Mouse (Mus musculus) adrenal gland (tissue): ENCODE measurements around the gene C8a.

ENCODE experiments used
- intact Hi-C: fragments of 180-260 bp; cut with DNase I; formaldehyde crosslinking; loops from one replicate; pipeline ENCODE4 v1.15.1; 2025
- long read RNA-seq, 2 experiments: library from polyadenylated mRNA; unstranded; transcript quantifications; one replicate each; pipeline ENCODE4 v2.0.0; 2020; ENCODE audit warnings: borderline replicate concordance in 1 of 2; ENCODE audit not compliant: insufficient replicate concordance in 1 of 2

C8a gene
- long read RNA-seq, experiment 1, result 0 reads
- long read RNA-seq, experiment 2, result 0 reads

- intact Hi-C loops, result no loop called here
Observed at GRCm38 (mm10) chr4:104876323-104876722, at the start of gene C8a. TSS of gene C8a (minus strand) at chr4:104876398.

GRCm38 (mm10) chr4:104925383-104925782, 49.2 kb upstream of the C8a start:
- intact Hi-C loops, result no loop called here

DNA sequence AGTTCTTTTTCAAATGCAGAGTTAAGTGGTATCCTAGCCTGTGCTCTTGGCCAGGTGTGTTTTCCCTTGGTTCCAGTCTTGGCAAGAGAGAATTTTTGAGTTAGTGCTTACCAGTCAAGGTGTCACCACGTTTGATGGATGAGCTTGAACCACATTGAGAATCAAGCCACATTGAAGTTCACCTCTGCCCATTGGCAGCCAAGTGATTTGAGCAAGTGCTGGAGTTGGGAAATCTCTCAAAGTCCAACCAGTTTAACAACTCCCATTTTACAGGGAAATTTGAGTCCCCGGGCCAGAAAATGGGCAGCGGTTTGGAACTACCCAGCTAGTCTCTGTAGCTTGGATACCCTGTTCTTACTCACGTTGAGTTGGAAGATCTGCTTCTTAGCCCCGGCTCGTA, 41.8 kb upstream of the C8a start:
- intact Hi-C loops, result loop anchor here (10.0 kb wide), 1 partner anchor 1307 kb away; no protein-coding TSS in a partner anchor

GRCm38 (mm10) chr4:104914711-104915247, 38.6 kb upstream of the C8a start:
- intact Hi-C loops, result loop anchor here (5.0 to 10.0 kb wide), 3 partner anchors 43 to 1310 kb away; no protein-coding TSS in a partner anchor

GRCm38 (mm10) chr4:104913291-104914129, 37.3 kb upstream of the C8a start, which contains the start of gene Fyb2:
TSS of gene Fyb2 (plus strand) at chr4:104913456.
- intact Hi-C loops, result loop anchor here (5.0 to 10.0 kb wide), 3 partner anchors 44 to 1311 kb away; no protein-coding TSS in a partner anchor

- intact Hi-C loops, result loop anchor here (2.0 to 10.0 kb wide), 4 partner anchors 46 to 1313 kb away; no protein-coding TSS in a partner anchor
Observed at GRCm38 (mm10) chr4:104911685-104912084, 35.5 kb upstream of the C8a start.

DNA sequence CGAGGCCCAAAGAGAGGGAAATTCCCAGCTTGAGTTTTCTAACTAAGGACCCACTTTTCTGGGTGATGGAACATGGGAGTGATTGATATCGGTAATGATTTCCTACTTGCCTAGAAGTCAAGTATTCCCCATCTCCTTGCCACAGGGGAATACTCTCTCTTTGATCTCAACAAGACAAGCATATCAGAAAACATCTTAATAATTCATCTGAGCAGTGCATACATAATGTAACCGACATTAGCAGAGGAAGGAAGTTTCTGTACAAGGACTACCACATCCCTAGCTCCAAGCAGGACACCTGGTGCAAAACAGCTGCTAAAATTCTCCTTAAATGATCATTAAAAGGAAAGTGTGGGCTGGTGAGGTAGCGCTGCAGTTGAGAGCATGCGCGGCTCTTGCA, 28.9 kb upstream of the C8a start:
- intact Hi-C loops, result no loop called here

- intact Hi-C loops, result no loop called here
Observed at GRCm38 (mm10) chr4:104902836-104903235, 26.6 kb upstream of the C8a start.

GRCm38 (mm10) chr4:104894004-104894734, 18.0 kb upstream of the C8a start:
- intact Hi-C loops, result loop anchor here (2.0 to 5.0 kb wide), 3 partner anchors 169 to 382 kb away; no protein-coding TSS in a partner anchor

DNA sequence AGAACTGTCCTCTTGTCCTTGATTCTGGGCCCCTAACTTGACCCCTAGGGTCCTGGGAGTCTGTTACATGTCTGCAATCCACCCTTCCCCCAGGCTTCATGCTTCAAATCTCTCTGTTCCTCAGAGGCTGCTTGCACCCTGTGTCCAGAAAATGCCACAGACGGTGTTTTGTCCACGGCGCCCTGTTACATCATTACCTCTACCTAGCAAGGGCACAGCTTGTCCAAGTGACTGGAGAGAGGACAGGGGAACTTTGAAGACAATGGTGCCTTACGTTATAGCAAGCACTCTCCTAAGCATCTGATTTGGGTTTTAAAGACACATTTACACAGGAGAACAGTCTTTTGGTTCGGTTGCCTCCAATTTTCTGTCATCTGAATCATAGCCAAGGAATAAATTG, 17.4 kb upstream of the C8a start:
- intact Hi-C loops, result loop anchor here (5.0 kb wide), 1 partner anchor 381 kb away; no protein-coding TSS in a partner anchor

- intact Hi-C loops, result loop anchor here (5.0 kb wide), 1 partner anchor 379 kb away; no protein-coding TSS in a partner anchor
Observed at GRCm38 (mm10) chr4:104891708-104892107, 15.5 kb upstream of the C8a start.

- intact Hi-C loops, result no loop called here
Observed at GRCm38 (mm10) chr4:104888499-104889262, 12.5 kb upstream of the C8a start.

GRCm38 (mm10) chr4:104887486-104887885, 11.3 kb upstream of the C8a start:
- intact Hi-C loops, result no loop called here

DNA sequence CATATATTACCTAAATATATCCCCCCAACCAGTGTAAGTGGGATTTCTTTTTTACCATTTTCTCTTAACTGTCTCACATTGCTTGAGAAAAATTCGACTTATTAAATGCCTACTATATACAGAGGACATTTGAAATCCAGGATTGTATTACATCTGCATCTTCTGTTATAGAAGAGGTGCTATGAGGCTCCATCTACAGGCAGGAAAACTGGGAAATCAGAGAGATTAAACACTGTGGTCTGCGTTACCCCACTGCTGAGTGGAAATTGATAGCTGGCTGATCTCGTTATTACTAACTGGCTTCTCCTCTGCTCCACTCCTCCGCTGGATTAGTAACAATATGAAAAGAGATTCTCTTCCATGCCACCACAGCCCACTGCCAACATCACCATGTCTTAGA, 366 bp downstream of the C8a start:
- intact Hi-C loops, result no loop called here

DNA sequence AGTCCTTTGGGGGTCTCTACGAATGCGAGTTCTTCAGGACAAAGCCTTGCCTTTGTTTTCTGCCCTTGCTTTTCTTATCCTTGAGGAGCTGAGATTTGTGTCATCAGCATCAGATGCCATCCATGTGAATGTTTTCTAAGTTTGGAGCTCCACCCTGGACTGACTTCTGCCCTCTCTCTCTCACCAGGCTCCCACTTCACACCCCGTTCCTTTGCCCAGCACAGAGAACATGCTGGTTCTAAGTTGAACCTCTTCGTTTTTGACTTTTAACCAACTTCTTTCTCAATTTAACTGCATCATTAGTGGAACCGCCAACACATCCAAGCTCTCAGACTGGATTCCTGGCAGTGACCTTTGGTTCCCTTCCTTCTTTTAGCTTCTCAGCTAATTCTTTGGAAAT, 6.0 kb downstream of the C8a start:
- intact Hi-C loops, result no loop called here

DNA sequence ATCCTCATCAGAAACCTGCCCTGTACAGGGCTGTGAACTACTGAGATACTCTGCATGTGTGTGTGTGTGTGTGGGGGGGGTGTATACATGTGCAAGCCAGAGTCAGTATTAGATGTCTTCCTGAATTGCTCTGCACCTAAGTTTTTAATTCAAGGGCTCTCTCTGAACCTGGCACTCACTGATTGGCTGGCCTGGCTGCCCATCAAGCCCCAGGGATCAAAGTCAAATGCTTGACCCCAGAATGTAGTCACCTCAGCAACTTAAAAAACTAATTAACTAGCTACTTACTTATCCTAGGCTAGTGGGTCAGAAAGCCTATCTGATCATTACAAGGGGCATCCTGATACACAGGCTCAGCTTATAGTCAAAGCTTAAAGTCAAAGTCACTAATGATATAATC, 6.6 kb downstream of the C8a start:
- intact Hi-C loops, result no loop called here

DNA sequence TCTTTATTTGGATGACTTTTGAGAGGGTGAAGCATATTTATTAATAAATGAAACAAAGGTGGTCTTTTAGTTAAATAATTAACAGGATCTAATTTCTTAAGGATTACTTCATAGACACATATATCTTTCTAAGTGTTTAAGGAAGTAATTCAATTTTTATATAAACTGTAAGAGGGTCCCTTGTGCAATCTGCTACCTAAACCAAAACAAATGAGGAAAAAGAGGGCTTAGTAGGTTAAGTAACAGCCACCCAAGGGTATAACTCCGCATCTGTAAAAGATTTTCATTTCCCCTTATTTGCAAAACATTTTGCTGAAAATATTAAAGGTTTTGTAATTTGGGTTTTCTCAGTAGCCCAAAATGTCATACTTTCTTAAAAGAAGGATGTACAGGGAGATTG, 11.8 kb downstream of the C8a start:
- intact Hi-C loops, result no loop called here

DNA sequence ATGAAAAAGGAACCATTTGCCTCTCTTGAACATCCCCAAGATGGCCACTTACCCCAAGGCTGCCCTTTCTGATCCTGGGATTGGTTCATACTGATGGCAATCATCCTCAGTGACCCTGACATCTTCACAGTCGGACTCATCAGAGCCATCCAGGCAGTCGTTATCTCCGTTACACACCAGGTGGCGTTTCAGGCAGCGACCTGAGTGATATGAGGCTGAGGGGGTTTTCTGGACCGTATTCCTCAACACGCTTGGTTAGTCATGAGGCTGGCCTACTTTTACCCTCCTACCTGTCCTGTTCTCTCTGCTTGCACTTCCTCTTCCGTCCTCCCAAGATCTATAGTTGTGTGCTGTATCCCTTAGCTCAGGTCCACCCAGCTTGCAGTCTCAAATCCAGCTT, 15.0 kb downstream of the C8a start:
- intact Hi-C loops, result no loop called here

DNA sequence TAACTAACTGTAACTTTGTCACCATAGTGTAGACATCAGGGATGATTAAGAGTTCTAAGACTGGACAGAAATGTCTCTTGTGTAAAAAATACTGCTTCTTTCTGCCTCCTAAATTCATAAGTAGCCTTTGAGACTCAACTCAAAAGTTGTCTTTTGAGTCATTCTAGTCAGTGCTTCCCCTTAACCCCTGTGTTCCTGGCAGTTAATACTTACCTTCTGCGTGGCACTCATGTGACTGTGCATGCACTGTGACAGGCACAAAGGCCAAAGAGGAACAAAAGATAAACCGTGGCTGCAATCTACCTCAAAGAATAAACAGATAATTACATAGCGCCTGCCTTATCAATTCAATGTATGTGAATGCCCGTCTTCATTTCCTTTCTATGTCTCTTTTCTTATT, 18.4 kb downstream of the C8a start:
- intact Hi-C loops, result no loop called here

DNA sequence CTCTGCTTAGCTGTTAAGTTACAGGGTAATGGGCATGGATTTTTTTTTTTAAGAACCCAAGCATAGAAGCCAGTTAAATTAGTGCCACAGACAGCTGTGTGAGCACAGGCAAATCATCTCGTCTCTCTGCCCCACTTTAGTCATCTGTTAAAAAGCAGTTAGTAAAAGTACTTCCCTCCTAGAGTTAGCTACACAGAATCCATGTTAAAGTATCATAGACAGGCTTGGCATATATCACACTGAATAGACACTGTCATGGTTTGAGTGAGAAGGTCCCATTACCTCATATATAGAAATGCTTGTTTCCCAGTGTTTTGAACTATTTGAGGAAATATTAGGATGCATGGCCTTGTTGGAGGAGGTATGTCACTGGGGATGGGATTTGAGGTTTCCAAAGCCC, 19.2 kb downstream of the C8a start, which contains the start of gene Gm17662:
Gm17662 (plus strand) TSS at position 301 of the 400 bp plus-strand sequence.
- intact Hi-C loops, result no loop called here

GRCm38 (mm10) chr4:104855216-104855615, 21.0 kb downstream of the C8a start:
- intact Hi-C loops, result no loop called here
